Mouse (Mus musculus): ENCODE measurements around the gene Lsr. TPM values are rescaled to one million over a fixed set of nuclear protein-coding genes. Genes with fewer than 3 reads are reported as not detected.
"Not testable (repeated sequence)": the region's sequence is repeated elsewhere in the genome, so short reads cannot be mapped to it uniquely, and the experiment has no call there.

The Lsr gene
- total RNA-seq, 2 experiments from 2014 or later: 0.12 to 0.33 TPM

GRCm38 (mm10) chr7:30940070-30940469 is 33.2 kb downstream of the Lsr start:
- ATAC-seq (replicated peaks; ENCODE audit: poor library complexity): not testable (repeated sequence)

- peak; percentile 85 for ATAC-seq (replicated peaks; ENCODE audit: poor library complexity)
Measured at GRCm38 (mm10) chr7:30935422-30936099, 37.7 kb downstream of the Lsr start.

DNA sequence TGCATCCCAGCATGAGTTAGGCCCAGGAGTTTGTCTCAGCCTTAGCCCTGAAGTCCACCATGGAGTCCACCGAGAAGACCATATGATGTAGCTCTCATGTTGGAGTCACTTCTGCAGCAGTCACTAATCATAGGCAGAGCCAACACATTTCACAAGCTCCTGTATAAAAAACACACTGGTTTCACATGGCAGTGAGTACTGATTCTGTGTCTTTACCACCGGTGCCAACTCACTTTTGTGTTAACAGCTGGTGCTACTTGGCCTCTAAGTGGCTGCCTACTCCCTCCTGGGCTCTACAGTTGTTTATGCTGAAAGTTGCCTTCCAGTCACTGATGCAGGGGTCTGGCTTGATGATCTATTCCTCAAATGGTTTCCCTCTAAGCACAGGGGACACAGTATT is 48.7 kb downstream of the Lsr start, which contains the start of gene Hamp2:
Gene Hamp2 (minus strand): TSS at position 101 of the 400 bp plus-strand sequence.
- not testable (repeated sequence) for ATAC-seq (replicated peaks; ENCODE audit: poor library complexity)

DNA sequence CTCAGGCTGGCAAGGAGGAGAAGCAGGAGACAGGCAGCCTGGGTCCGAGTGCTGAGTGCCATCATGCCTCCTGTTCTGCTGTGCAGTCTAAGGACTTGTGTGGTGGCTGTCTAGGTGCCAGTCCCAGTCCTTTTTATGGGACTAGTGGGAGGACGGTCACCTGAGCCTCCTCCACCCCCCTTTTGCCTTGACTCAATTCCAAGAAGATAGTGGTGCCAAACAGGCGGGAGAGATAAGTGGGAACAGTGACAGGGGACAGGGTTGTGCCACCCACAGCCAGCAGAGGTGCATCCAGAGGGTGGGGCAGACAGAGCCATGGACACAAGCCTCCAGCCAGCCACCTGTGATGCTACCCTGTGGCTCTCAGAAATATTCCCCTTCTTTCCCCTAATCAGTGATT is 49.2 kb downstream of the Lsr start:
- no peak for ATAC-seq (replicated peaks; ENCODE audit: poor library complexity)

- peak; percentile 56 for ATAC-seq (replicated peaks; ENCODE audit: poor library complexity)
Measured at GRCm38 (mm10) chr7:30922490-30922889, 50.8 kb downstream of the Lsr start.

DNA sequence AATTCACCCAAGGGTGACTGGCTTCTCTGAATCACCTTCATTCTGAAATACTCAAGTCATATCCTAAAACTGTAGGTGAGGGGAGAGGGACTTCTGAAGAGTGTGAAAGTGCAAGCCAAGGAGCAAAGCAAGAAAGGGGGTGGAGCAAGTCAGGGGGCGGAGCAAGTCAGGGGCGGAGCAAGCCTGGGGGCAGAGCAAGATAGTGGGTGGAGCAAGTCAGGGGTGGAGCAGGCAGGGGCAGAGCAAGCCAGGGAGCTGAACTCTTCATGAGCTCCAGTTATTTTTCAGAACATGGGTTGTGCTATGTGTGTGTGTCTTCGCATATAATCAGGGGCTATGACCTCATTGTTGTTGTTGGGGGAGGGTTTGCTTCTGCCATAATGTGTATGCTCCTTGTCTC is 53.0 kb downstream of the Lsr start:
- peak; percentile 85 for ATAC-seq (replicated peaks; ENCODE audit: poor library complexity)

DNA sequence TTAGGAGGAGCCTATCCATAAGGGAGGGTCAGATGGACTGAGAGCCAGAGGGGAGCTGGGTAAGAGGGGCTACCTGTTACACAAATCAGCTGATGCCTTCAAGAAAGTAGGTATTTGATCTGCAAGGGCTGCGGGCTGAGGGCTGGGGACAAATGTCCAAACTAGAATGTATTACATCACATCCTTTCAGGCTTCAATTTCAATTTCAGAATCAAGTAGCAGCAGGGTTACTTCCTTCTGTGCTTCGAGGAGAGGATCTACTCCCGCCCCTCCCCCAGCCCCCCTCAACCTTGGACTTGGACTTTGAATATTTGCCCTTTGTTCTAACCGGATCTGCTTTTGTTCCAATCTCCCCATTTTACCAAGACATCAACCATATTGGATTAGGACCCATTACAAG is 56.0 kb downstream of the Lsr start:
- peak; percentile 67 for ATAC-seq (replicated peaks; ENCODE audit: poor library complexity)

DNA sequence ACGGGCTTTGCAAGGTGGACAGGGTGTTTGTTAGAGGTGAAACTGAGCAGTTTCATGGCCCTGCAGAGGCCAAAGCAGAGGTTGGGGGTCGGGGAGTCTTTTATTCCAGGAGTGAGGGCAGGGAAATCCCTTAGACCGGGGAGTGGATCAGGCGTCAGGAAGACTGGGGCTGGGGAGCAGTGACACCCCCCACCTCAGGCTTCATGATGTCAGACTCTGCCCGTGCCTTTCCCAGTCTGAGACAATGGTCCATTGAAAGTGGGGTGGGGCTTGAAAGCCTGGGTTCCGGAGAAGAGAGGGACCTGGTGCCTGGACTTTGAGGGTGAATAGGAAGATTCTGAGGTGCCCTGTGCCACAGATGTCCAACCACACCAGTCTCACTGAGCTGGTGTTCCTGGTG is 56.6 kb downstream of the Lsr start:
- no peak for ATAC-seq (replicated peaks; ENCODE audit: poor library complexity)

GRCm38 (mm10) chr7:30914732-30915131 is 58.5 kb downstream of the Lsr start, which contains the start of gene Mag:
TSS of gene Mag (minus strand) at chr7:30914873.
- ATAC-seq (replicated peaks; ENCODE audit: poor library complexity): no peak

GRCm38 (mm10) chr7:30909773-30910172 is 63.5 kb downstream of the Lsr start:
- peak; percentile 29 for ATAC-seq (replicated peaks; ENCODE audit: poor library complexity)

DNA sequence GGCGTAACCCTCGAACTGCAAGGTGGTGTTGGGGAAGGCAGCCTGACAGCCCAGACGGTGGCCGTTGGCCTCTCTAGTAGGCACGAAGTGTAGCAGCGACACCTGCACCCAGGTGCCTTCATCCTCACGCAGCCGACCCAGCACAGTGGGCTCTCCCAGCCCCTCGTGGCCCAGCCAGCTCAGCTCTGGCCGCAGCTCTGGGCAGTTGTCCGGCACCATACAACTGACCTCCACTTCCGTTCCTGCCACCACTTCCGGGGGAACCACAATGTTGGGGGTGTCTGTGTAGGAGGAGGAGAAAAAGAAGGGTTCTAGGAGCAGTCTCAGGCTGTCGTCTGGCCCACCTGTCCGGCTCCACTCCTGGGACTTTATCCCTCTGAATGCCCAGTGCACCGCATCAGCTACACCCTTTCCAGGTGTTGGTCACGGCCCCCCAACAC is 64.3 kb downstream of the Lsr start:
- peak; percentile 17; the same call in 1 of the 2 replicates for ATAC-seq (replicated peaks; ENCODE audit: poor library complexity)

DNA sequence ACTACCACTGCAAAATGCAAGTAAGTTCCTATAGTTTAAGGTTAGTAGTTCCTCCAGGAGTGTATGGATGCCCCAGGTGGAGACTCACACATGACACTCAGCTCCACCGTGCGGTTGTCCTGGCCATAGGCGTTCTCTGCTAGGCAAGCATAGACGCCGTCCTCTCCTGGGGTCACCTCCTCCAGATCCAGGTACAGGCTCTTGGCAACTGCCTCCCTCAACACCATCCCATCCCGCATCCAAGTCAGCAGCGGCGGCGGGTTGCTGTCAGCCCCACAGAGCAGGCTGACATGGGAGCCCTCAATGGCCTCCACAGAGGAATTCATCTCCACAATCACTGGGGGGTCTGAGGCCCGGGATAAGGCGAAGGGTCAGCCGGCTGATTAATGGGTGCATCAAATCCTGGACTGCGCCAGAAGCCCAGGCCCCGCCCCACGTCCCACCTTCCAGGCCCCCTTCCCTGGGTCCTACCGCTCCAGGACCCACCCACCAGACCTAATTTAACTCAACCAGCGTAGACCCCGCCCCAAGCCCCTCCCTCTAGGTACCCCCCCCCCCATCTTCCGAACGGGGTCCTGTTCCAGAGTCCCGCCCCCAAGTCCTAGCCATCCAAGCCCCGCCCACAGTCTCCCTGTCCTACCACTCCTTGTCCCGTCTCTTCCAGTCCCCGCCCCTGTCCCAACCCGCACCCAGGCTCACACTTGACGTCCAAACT is 64.8 kb downstream of the Lsr start:
- peak; percentile 64 for ATAC-seq (replicated peaks; ENCODE audit: poor library complexity)

Other genes with a start within 250 kb of the Lsr start
- 210 and 218 TPM in 2 replicates for gene Tmem147, start 243.9 kb downstream of the Lsr start, total RNA-seq (2015)
- 65.9 and 76.4 TPM in 2 replicates for gene Tmem147, start 243.9 kb downstream of the Lsr start, total RNA-seq (2017)
- gene Gapdhs, start 229.8 kb downstream of the Lsr start, total RNA-seq (2015): not detected in 2 replicates
- gene Gapdhs, start 229.8 kb downstream of the Lsr start, total RNA-seq (2017): not detected in 2 replicates
- gene Sbsn, start 222.0 kb downstream of the Lsr start, total RNA-seq (2015): 1.6 TPM in 2 replicates
- gene Sbsn, start 222.0 kb downstream of the Lsr start, total RNA-seq (2017): 0.47 and 1.3 TPM in 2 replicates
- 81.7 and 87.4 TPM in 2 replicates for gene Dmkn, start 209.7 kb downstream of the Lsr start, total RNA-seq (2015)
- 95.3 and 119 TPM in 2 replicates for gene Dmkn, start 209.7 kb downstream of the Lsr start, total RNA-seq (2017)
- gene Krtdap, start 185.6 kb downstream of the Lsr start, total RNA-seq (2015): not detected in 2 replicates
- gene Krtdap, start 185.6 kb downstream of the Lsr start, total RNA-seq (2017): not detected in 2 replicates
- gene Ffar2, start 149.7 kb downstream of the Lsr start, total RNA-seq (2015): 8.5 and 8.8 TPM in 2 replicates
- gene Ffar2, start 149.7 kb downstream of the Lsr start, total RNA-seq (2017): 25.9 and 31.5 TPM in 2 replicates
- gene Ffar3, start 117.3 kb downstream of the Lsr start, total RNA-seq (2015): not detected in 2 replicates
- not detected in 2 replicates for gene Ffar3, start 117.3 kb downstream of the Lsr start, total RNA-seq (2017)
- gene Ffar1, start 111.9 kb downstream of the Lsr start, total RNA-seq (2015): not detected in 2 replicates
- gene Ffar1, start 111.9 kb downstream of the Lsr start, total RNA-seq (2017): not detected in 2 replicates
- 0.29 and 1.3 TPM in 2 replicates for gene Cd22, start 93.1 kb downstream of the Lsr start, total RNA-seq (2015)
- 0.07 and 0.29 TPM in 2 replicates for gene Cd22, start 93.1 kb downstream of the Lsr start, total RNA-seq (2017)
- 0.39 TPM in 1 of 2 replicates, not detected in the other for gene Mag, start 58.6 kb downstream of the Lsr start, total RNA-seq (2015)
- gene Mag, start 58.6 kb downstream of the Lsr start, total RNA-seq (2017): 0.37 and 1.3 TPM in 2 replicates
- not detected in 2 replicates for gene Hamp2, start 48.8 kb downstream of the Lsr start, total RNA-seq (2015)
- gene Hamp2, start 48.8 kb downstream of the Lsr start, total RNA-seq (2017): not detected in 2 replicates
- gene Hamp, start 29.4 kb downstream of the Lsr start, total RNA-seq (2015): not detected in 2 replicates
- gene Hamp, start 29.4 kb downstream of the Lsr start, total RNA-seq (2017): not detected in 2 replicates
- gene Usf2, start 16.7 kb downstream of the Lsr start, total RNA-seq (2015): 92.6 and 97.4 TPM in 2 replicates
- 137 and 162 TPM in 2 replicates for gene Usf2, start 16.7 kb downstream of the Lsr start, total RNA-seq (2017)
- gene Fam187b, start 326 bp upstream of the Lsr start, total RNA-seq (2015): 0.10 and 0.34 TPM in 2 replicates
- gene Fam187b, start 326 bp upstream of the Lsr start, total RNA-seq (2017): 0.42 and 0.91 TPM in 2 replicates
- 389 and 471 TPM in 2 replicates for gene Fxyd5, start 69.0 kb upstream of the Lsr start, total RNA-seq (2015)
- 244 and 257 TPM in 2 replicates for gene Fxyd5, start 69.0 kb upstream of the Lsr start, total RNA-seq (2017)
- gene Fxyd7, start 78.0 kb upstream of the Lsr start, total RNA-seq (2015): not detected in 2 replicates
- not detected in 2 replicates for gene Fxyd7, start 78.0 kb upstream of the Lsr start, total RNA-seq (2017)
- gene Fxyd1, start 83.7 kb upstream of the Lsr start, total RNA-seq (2015): not detected in 2 replicates
- not detected in 2 replicates for gene Fxyd1, start 83.7 kb upstream of the Lsr start, total RNA-seq (2017)
- 0.57 TPM in 1 of 2 replicates, not detected in the other for gene Lgi4, start 85.9 kb upstream of the Lsr start, total RNA-seq (2015)
- gene Lgi4, start 85.9 kb upstream of the Lsr start, total RNA-seq (2017): 0.10 TPM in 1 of 2 replicates, not detected in the other
- not detected in 2 replicates for gene Fxyd3, start 103.2 kb upstream of the Lsr start, total RNA-seq (2015)
- not detected in 2 replicates for gene Fxyd3, start 103.2 kb upstream of the Lsr start, total RNA-seq (2017)
- gene Hpn, start 141.8 kb upstream of the Lsr start, total RNA-seq (2015): 6.9 and 8.7 TPM in 2 replicates
- 1.1 and 4.9 TPM in 2 replicates for gene Hpn, start 141.8 kb upstream of the Lsr start, total RNA-seq (2017)
- gene Scn1b, start 153.5 kb upstream of the Lsr start, total RNA-seq (2015): not detected in 2 replicates
- 0.17 and 0.37 TPM in 2 replicates for gene Scn1b, start 153.5 kb upstream of the Lsr start, total RNA-seq (2017)
- 67.1 and 71.7 TPM in 2 replicates for gene Gramd1a, start 182.4 kb upstream of the Lsr start, total RNA-seq (2015)
- gene Gramd1a, start 182.4 kb upstream of the Lsr start, total RNA-seq (2017): 24.6 and 28.8 TPM in 2 replicates